Mouse (Mus musculus): ENCODE results near the gene Muc13.

Muc13 gene

DNA sequence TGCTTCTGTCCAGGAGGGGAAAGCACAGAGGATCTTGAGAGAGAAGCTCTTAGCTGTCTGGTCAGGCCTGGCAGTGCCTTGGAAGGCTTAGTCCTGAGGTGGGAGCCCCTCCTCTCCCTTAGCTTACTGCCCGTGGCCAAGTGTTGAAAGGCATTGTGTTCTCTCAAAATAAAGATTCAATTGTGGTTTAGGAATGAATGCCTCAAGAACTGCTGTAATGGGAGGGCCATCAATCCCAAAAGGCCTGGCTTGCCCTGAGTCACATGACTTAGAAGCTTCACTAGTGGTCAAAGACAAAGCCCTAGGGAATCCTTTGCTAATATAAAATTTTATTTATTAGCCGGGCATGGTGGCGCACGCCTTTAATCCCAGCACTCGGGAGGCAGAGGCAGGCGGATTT, 30.8 kb downstream of the Muc13 start:
- DNase-seq (ENCODE audit: low read depth, low spot score) = no peak

DNA sequence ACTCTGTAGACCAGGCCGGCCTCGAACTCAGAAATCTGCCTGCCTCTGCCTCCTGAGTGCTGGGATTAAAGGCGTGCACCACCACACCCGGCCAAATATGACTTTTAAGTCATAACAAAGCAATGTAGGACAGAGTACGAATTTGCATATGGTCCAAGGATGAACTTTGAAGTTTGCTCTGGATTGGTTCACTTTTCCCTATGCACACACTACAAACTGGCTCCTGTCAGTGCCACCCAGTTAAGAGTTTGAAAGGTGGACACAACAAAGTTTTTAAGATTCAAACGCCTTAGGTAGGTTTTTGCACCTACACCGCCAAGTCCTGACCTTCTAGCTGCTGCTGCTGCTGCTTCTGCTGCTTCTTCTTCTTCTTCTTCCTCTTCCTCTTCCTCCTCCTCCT, 34.7 kb downstream of the Muc13 start:
- DNase-seq (ENCODE audit: low read depth, low spot score) = no peak

DNA sequence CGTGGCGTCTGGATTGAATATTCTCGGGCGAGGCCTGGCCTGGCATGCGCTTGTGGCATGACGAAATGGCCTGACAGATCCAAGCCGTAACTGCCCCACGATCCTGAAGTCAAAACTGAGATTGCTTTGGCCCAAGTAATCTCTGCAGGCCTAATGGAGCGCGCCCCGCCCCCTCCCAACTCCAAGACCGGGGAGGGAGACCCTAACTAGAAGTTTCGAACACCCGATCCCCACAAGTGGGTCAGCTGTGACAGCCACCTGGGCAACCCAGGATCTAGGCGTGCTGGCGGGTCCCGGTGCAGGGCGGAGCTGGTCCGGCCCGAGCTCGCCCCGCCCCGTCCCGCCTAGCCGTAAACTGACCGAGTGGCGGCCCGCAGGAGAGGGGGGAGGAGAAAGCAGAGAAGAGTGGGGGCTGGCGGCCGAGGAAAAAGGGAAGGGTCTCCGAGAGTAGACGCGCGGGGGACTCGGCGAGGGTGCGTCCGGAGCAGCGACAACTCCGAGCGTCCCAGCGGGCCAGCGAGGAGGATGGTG, 35.5 kb downstream of the Muc13 start, which contains the start of gene Itgb5:
Itgb5 (plus strand) TSS at position 365 of the 531 bp plus-strand sequence.
- no peak for DNase-seq (ENCODE audit: low read depth, low spot score)

DNA sequence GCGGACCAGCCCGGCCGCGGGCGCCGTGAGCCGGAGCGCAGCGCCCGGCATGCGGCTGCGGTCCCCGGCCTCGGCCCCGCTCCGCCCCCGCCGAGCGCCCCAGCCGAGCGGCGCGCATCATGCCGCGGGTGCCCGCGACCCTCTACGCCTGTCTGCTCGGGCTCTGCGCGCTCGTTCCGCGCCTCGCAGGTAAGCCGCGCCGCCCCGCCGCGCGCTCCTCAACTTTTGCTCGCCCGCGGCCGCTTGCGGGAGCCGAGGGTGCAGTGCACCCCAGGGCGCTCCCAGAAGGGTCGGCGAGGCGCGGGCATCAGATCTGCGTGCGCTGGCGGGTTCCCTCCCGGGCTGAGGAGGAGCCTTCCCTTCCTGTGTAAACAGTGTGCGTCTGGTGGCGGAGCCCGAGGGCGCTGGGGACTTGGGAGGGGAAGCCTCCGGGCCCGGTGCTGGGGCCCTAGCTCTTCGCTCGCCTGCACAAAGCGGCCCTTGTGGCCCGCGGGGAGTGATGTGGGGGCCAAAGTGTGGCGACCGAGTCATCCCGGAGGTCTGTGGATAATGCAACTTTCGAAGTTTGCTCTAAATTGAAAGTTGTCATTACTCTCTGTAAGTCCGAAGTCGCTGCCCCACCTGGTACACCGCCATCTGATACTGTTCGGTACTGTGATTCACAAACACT, 36.1 kb downstream of the Muc13 start:
- no peak for DNase-seq (ENCODE audit: low read depth, low spot score)

DNA sequence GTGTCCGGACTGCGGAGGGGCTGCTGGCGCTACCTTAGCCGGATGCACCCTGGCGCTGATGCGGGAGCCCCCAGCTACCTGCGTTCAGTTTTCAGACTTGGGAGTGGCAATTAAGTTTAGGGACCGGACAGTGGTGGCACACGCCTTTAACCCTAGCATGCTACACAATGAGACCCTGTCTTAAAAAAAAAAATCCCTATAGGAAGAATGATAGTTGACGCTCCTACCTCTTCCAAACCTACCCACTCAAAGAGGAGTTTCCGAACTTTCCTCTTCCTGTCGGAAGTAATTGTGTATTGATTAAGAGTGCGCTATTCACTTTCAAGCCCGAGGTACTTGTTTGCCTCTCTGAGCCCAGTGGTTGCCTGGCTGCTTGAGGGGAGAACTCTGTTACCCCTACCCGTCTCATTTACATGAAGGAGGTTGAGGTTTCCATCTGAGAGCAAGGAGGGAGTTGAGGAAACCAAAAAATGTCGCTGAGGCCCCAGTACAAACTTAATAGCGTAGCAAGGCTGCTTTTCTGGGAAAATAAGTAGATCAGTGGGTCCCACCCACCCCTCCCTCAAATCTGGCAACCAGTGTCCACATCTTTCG, 36.8 kb downstream of the Muc13 start:
- DNase-seq (ENCODE audit: low read depth, low spot score) = no peak

DNA sequence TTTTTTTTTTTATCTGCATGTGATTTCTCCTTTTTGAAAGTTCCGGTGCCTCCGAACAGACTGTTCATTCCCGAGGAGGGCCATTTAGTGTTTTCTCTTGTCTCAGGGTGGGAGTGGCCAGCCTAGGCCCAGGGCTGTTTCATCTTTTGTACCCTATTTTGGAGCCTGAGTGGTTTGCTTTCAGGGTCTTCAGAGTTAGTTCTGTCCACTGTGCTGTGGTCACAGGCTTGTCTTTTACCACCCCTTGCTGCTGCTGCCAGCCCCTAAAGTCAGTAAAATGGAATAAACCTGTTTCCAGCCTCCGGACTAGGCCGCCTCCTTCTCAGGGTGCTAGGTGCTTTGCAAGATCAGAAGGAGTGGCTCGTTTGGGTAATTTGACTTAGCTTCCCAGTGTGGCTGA, 38.2 kb downstream of the Muc13 start:
- no peak for DNase-seq (ENCODE audit: low read depth, low spot score)

DNA sequence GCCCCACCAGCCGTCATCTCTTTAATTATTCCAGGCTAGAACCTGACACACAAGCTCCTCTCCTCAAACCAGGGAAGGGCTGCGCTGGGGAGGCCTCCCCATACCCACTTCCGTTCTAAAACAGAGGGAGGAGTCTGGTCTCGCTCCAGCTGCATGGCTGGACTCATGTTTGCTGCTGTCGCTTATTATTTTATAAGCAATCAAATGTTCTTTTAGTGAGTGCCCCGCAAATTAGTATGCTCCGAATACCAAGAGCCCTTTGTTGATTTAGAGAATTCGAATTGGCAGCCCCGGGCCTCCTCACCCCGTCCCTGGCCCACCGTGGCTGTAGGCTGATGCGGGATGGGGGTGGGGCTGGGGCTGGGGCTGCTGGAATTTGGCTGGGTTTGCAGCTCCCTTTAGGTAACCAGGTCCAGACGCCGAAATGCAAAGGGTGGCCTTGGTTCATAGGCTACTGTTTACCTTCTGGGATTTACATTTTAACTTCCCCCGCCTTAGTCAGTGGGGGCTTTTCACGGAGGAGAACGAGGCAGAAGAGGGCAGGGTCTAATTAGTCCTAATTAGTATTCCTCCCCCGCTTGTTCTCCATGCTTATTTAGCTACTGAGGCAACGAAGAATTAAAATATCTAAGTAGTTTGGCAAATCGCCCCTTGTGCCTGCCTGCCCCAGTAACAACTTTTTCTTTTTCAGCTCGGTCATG, 39.0 kb downstream of the Muc13 start:
- no peak for DNase-seq (ENCODE audit: low read depth, low spot score)

DNA sequence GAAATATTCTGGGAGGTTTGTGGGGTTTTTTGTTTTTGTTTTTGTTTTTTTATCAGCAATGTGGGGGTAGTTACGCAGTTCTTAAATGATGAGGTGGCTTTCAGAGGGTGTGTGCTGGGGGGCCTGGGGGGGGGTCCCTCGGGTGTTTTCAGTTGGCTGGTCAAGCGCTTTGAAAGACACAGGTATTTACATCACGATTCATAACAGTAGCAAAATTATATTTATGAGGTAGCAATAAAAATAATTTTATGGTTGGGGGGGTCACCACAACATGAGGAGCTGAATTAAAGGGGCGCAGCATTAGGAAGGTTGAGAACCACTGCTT, 39.6 kb downstream of the Muc13 start:
- no peak for DNase-seq (ENCODE audit: low read depth, low spot score)

DNA sequence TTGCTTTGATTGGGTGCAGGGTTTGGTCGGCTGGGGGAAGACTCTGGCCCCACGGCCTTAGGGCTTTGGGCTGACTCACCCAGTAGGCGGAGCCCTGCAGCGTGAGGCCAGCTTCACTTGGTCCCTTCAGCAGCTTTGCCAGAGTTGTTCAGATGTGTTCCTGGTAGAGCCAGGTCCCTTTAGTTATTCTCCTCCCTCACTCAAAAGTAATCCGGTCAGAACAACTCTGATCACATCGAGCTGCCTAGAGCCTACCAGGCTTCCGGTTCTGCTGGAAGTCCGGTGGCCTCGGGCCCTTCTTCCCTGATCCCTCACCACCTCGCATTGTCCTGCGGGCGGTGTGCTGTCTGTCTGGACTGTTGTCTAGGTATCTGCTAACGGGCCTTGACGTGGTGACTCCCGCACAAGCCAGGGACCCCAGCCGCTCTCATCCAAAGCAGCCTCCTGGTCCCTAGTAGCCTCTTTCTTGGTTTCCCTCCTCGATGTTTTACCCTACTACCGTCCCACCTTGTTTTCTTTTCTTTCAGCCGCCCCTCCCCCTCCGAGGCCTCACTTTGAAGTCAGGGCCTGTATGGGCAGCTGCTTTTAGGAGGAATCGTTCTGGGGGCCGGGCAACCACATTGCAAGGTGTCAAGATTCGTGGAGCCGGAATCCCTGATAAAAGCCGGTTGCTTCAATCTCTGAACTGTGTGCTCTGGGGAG, 40.1 kb downstream of the Muc13 start:
- DNase-seq (ENCODE audit: low read depth, low spot score) = no peak

DNA sequence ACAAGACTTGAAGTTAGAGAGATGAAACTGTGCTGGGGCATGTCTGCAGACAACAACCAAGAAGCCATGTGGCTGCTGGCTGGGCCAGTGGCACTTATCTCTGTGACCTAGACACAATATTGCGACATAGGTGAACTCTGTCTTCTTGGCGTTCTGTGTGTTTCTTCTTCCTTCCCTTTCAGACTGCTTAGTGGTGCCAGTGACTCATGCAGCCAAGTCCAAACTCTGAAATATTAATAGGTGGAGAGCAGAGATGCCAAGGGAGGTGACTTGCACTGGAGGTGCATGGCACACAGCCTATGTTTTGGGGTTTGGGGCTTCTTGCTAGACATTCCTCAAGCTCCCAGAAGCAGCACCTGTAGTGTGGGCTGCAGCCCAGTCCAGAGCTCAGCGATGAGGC, 42.8 kb downstream of the Muc13 start:
- DNase-seq (ENCODE audit: low read depth, low spot score) = no peak

DNA sequence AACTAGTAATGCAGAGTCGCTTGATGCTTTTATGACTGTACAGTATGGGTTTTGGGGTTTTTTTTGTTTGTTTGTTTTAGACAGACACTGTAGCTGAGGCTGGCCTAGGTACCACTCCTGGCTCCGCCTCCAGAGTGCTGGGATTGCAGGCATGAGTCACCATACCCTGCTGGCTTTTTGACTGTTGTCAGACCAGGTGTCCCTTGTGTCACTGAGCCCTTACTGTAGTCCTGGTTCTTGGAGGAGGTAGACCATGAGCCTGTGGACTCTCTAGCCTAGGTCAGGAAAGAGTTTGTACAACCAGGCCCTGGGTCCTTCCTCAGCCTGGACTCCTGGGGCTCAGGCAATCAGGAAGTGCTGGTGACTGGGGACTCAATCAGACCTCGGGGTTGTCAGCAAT, 43.4 kb downstream of the Muc13 start:
- no peak for DNase-seq (ENCODE audit: low read depth, low spot score)

DNA sequence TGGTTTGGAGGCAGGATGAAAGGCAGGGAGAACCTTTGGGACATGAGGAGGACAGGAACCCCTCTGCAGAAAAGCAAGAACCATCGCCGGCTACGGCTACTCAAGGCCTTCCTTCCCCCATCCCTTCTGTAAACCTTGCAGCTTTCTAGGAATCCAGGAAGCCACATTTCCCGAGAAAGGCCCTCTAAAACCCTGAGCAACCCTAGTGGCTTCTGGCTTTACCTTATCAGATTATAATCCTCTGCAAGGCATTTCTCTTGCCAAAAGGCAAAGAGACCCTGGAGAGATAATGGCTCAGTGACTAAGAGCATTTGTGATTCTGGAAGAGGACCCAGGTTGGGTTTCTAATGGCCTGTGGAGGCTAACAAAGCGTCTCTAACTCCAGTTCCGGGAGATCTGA, 46.8 kb downstream of the Muc13 start:
- no peak for DNase-seq (ENCODE audit: low read depth, low spot score)

DNA sequence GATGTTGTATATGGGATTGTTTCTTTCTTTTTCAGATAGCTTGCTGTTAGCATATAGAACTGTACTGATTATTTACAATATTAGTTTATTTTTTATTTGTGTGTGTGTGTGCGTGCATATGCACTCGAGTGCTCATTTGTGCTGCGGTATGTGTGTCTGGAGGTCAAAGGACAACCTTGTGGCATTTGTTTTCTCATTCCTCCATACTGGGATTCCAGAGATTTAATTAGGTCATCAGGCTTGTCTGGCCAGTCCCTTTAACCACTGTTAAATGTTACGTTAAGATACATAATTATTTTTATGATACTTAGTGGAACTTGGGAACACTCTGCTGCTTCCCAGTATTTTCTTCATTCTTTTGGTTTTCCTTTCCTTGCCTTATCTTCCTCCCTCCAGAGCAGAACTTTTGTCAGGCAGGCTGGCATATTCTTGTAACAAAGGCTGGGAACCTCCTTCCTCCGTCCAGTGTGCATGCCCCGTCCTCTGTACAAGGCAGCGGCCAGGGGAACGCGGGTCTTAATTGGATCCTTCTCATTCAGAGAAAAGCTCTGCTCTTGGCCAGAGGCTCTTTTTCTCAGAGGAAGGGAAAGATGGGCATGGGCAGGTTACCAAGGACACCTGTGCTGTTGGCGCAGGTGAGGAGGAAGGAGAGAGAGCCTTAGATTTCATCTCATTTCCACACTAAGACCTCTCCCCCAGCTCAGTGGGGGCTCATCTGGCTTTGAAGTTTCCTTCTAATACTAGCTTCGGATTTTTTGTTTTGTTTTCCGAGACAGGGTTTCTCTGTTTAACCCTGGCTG, 48.4 kb downstream of the Muc13 start:
- DNase-seq (ENCODE audit: low read depth, low spot score) = no peak

DNA sequence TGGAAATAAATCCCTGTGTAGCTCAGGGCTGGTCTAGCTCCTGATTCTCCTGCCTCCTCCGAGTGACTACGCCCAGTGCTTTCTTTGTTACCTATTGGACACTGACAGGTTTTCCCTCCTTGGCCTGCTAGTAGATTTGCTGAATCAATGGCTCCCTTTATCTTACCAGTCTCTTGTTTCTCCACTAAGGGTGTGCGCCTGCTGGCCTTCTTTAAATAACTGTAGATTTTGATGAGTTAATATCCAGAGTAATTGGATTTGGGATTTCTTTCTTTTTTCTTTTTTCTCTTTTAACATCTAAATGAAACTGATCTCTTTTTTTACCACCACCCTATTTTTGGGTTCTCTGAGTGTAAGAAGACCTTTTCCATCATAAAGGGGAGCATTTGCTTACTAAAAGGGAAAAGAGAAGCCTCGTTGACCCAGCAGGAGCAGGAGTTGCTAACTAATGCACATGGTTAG, 50.3 kb downstream of the Muc13 start:
- DNase-seq (ENCODE audit: low read depth, low spot score) = no peak

DNA sequence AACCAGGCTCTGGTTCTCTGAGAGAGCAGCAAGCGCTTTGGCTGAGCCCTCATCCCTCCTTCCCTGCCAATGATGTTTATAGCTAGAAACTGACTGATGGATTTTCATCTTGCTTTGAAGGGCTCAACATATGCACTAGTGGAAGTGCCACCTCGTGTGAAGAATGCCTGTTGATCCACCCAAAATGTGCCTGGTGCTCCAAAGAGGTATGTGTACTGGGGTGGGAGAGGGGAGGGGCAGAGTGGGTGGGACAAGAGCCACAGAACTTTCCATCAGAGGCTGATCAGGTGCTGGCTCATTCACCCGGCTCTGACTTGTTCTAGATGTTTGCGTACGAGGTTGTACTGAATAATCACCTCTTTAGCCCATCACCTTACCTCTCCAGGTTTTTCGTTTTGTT, 51.0 kb downstream of the Muc13 start:
- no peak for DNase-seq (ENCODE audit: low read depth, low spot score)

DNA sequence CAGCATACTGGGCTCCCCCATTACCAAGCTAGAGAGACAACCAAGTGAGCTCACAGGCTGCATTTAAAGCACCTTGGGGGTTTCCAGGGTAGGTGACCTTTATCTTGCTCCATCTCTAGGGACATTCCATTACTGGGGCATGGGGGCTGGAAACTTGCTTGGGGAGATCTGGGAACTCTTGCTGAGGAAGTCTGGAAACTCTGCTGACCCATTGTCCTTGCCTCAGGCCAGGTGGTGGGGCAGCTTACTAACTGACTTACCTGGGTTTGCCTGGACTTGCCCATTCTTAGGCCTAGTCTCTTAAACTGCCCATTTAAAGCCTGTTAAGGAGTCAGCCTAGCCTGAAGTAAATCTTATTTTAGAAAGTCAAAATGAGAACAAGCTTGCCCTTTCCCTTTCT, 59.4 kb downstream of the Muc13 start:
- no peak for DNase-seq (ENCODE audit: low read depth, low spot score)

DNA sequence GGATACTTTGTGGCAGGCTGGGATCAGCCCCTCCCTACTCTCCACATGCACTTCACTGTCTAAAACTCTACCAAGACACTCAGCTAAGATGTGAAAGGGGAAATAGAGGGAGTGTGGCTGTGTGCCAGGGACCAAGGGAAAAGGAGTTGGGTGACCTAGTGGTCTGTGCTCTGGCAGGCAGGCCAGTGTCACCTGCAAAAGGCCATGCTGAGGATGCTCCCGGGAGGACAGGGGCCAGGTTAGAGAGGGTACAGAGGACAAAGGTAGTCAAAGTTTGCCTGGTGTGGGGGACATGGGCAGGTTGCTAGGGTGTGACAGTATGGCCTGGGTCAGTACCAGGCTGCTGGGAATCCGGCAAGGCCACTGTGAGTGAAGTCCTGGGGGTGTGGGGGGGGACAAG, 64.9 kb downstream of the Muc13 start:
- DNase-seq (ENCODE audit: low read depth, low spot score) = no peak

DNA sequence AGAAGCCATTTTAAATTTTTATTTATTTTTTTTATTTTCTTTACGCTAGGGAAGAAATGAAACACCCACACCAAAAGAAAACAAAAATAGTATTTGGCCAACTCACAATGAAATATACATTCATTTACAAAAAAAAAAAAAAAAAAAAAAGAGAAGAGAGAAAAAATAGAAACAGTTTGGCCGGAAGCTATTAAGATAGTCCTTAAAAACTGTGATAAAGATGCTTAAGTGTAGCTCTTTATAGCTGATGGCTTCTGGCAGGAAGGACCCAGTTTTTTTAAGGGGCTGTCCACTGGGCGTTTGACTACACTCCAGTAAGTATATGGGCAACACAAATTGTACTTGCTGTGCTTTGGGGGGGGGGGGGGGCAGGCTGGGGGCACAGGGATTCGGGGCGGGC, 65.5 kb downstream of the Muc13 start:
- DNase-seq (ENCODE audit: low read depth, low spot score) = no peak

DNA sequence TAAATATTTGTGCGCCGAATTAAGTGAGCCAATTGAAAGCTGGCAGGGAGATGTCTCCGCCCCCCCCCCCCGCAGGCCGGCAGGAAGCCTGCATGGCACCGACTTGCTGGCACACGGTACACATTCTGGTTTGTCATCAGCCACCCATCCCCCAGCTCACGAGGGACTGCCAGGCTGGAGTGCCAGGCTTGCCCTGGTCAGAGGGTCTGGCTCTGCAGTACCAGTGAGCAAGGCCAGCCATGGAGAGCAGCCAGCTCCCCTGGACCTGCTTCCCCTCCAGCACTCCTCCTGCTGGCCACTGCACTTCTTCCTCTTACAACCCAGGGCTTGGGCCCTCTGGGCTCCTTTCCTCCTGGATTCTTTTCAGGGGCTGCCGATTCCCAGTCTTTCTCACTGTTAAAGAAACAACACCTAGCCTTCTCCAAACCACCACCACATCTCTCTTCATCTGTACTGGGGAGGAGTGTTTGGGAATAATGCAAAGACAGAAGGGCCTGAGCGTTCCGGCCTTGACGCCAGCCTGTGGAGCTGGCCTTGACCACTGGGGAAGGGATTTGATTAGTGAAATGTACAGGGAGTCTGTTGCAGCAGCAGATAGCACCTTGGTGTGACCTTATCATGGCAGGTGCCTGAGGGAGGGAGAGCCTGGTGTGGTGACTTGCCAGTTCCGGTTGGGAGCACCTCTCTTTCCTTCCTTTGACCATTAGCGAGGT, 66.3 kb downstream of the Muc13 start:
- DNase-seq (ENCODE audit: low read depth, low spot score) = no peak

DNA sequence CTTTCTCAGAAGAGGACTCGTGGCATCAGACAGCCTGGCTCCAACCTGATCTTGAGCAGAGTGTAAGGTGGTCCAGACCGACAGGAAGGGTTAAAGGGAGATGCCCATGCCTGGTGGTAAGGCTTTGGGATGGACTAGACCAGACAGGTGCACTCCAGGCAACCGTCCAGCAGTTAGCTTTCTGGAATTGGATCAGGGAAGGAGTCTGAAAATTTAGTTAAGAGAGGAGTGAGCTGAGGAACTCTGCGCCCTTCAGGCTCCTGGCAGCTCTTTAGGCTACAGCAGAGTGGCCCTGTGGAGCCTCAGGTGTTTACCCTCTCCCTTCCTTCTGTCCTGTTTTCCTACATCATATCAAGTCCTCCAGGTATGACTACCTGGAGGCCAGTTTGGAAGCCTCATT, 68.6 kb downstream of the Muc13 start:
- no peak for DNase-seq (ENCODE audit: low read depth, low spot score)

DNA sequence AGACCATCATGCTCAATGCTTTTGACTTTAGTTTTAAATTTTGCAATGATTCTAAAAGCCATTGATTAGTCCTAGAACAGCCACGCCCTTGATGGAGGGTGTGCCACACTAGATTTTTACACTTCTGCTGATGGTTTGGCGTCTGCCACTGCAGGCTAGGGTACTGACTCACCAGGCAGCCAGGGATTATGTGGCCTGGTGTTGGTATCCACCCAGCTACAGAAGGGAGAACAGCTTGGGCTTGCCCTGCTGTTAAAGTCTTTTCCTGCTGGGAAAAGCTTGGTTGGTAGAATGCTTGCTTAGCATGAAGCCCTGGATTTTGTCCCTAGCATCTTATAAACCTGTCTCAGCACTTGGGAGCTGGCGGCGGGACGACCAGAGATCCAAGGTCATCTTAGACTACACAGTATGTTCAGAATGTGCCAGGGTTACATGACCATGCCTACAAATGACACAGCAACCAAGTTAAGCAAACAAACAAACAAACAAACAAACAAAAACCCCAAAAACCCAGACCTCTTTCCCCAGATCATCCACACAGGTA, 69.4 kb downstream of the Muc13 start:
- DNase-seq (ENCODE audit: low read depth, low spot score) = no peak

All from embryo, embryonic 11.5 days (tissue).